Mouse (Mus musculus): Measurements from ENCODE around the gene Tgm2.

- TF ChIP-seq EP300 (IDR thresholded peaks at IDR 0.05), result no peak
- no peak for TF ChIP-seq CTCF (IDR thresholded peaks at IDR 0.05)
These were observed 3.3 kb downstream of the Tgm2 start for GRCm38 (mm10) chr2:158142981-158143380.
